Mouse (Mus musculus) gastrocnemius, postnatal 10 days (tissue): ENCODE data around the gene Cd69. TPM values are rescaled to one million over a fixed set of nuclear protein-coding genes. Genes with fewer than 3 reads are reported as not detected.

Source experiments
- DNase-seq: peaks from one replicate; pipeline ENCODE4 v3.0.0; 2021; ENCODE audit warnings: mixed read lengths
- total RNA-seq, 2 experiments: library from RNA; stranded (reverse); gene quantifications; 2 replicates each; pipeline ENCODE4 v1.2.3; 2021

Gene Cd69
- total RNA-seq, 2 experiments from 2014 or later: 0.16 to 0.23 TPM

DNA sequence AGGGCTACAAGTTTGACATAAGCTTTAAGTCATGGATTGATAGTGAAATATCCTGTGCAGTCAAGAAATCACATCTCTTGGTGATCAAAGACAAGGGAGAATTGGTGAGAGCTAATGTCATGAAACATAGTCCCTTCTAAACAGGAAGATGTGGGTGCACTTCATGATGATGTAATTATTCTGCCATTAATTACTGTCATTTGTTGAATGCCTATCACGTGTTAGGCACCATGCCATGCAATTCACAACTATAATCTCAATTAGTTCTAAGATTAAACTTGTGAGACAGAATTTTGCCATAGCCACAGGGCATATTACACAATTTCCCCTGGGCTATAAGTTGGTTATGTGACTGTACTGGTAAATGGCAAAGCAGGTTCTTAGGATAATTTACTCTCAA, 28.2 kb downstream of the Cd69 start:
- no peak for DNase-seq

DNA sequence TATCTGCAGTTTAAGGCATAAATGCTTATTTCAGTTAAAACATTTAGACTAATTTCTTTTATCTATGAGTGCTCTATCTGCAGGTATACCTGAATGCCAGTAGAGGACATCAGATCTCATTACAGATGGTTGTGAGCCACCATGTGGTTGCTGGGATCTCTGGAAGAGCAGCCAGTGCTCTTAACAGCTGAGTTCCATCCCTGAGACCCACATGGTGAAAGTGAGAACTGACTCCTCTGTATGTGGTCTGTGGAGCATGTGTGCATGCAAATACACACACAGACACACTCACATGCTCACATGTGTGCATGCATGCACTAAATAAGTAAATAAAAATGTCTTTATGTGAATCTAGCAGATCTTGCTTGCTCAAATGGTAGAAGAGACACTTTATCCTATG, 29.4 kb downstream of the Cd69 start:
- DNase-seq: no peak

GRCm38 (mm10) chr6:129241907-129242306, 33.3 kb downstream of the Cd69 start:
- no peak for DNase-seq

DNA sequence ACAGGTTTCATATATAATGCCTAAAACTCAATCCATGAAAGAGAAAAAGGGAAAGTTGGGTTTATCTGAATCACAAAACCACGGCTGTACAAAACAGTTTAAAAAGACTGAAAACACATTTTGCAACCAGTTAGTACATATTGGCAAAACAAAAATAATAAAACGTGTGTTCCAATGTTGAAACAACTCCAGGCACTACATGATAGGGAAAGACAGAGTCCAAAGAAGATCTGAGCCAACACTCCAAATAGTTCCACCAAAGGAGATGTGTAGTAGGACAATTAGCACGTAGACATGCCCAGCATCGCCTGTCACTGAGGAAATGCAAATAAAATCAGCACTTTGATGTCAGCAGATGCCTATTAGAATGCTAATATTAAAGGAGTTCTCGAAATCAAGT, 33.8 kb downstream of the Cd69 start:
- no peak for DNase-seq

DNA sequence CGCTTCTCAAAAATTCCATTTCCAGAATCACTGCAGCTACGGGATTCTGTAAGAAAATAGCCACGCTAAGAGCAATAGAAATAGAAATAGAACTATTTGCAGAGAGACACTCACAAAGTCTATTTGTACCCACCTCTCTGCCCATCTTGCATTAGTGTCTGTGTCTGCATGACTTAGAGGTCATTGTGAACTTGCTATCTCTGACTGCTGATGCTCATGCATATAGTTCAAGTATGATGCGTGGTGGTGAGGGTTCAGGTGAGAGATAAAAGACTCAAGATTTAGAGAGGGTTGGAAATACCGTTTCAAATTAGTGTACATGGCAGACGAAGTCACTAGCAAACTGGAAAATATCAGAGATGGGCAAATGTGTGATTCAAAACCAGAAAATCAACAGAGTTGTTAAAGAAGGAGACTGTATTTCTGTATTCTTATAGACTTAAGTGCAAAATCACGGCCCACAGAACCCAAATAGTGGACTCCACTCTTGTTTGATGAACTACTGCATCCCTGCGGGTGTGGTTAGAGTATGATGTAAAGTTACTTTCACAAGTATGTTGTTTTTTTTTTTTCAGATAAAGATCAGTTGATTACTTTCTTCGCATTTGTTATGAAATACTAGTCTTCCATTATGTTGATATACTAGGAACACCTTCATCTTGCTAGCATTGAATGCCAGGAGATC, 35.5 kb downstream of the Cd69 start:
- no peak for DNase-seq

GRCm38 (mm10) chr6:129238275-129239038, 36.8 kb downstream of the Cd69 start:
- DNase-seq: peak; percentile 46

- peak; percentile 70 for DNase-seq
Measured at GRCm38 (mm10) chr6:129237350-129238274, 37.6 kb downstream of the Cd69 start.

DNA sequence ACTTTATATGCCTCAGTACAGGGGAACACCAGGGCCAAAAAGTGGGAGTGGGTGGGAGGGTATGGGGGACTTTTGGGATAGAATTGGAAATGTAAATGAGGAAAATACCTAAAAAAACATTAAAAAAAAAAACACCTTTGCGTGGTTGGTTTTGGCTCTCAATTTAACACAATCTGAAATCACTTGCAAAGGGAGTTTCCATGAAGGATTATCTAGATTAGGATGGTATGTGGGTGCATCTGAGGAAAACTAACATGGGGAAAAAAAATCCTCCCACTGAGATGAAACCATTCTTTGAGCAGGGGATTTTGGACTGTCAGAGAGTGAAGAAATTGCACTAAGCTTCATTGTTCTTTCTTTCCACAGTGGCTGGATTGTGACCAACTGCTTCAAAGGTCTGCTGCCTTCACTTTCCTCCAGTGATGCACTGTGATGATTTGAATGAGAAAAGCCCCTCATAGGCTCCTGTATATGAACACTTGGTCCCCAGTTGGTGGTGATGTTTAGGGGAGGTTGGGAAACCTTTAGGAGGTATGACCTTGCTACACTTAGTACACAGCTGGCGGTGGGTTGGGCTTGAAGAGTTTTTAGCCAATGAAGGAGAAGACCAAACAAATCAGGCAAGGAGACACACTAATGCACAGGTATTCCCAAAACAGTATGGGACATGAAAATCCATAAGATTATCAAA, 38.4 kb downstream of the Cd69 start:
- no peak for DNase-seq

DNA sequence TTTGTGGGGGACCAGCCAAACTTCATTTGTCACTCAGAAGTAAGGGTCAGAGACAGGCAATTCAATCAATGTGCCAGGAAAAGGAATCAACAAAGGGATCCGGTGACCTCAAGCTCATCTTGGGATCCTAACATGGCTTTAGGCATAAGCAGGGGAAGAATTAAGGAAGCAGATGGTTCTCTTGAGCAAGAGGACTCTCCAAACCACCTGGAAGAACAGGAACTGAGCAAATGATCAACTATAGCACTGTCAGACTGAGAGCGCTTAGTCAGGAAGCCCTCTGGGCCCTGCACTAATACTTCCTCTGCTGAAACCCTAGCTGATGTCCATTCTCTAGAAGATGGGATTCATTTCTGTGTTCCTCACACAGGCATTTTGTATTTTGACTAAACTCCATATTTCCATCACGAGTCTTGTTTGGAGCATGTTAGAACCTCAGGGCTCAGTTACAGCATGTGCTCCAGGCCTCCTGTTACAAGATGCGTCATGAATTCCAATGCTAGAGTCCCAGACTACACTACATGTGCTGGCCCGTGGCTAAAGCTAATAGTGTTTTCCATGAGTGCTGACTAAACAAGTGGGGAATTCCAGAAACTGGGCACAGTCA, 39.3 kb downstream of the Cd69 start:
- no peak for DNase-seq

DNA sequence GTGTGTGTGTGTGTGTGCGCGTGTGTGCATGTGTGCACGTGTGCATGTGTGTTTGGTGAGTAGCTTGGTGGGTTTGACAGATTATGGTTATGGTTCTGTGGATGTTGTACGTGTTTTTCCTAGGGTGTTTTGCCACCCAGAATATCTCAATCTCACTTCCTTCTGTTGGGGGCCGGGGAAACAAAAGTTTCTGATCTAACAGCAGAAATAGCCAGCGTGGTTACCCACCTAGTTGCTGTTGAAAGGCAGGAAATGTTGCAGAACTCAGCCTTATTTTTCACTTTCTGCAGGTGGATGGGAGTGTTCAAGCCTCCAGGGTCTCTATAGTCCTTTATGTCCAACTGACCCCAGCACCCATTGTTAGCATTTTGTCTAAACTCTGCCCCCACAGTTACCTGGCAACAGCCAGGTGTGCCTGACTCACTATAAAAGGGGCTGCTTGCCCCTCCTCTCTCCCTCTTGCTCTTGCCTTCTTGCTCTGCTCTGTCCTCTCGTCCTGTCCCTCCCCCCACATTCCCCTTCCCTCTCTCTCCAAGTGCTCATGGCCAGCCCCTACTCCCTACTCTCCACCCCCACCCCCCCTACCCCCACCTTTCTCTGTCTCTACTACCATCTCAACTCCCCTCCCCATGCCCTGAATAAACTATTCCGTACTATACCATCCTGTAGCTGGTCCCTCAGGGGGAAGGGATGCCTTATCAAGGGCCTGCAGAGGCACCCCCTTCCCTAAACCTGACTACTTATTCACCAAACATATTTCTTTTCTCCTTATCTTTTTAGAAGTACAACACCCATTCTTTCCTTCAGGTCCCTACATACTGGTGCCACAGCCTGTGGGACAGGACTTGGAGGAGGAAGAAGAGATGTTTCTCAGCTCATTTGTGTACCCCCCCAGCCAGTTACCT, 40.5 kb downstream of the Cd69 start:
- DNase-seq: no peak

DNA sequence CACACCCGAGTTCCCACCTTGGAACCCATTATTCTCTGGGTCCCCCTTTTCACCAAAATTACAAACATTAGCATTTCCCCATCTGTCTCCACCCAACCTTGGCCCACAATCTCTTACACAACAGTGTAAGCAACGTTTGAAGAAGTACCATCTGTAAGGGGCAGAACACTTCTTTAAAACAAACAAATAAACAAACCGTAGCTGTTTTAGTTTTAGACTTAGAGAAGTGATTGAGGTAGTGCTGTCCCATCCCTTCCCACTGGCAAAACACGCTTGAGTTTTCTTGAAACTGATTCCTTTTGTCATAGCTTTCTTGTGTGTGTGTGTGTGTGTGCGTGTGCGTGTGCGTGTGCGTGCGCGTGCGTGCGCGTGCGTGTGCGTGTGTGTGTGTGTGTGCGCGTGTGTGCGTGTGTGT, 41.3 kb downstream of the Cd69 start:
- DNase-seq: no peak

- no peak for DNase-seq
Measured at GRCm38 (mm10) chr6:129233366-129233954, 41.8 kb downstream of the Cd69 start.

DNA sequence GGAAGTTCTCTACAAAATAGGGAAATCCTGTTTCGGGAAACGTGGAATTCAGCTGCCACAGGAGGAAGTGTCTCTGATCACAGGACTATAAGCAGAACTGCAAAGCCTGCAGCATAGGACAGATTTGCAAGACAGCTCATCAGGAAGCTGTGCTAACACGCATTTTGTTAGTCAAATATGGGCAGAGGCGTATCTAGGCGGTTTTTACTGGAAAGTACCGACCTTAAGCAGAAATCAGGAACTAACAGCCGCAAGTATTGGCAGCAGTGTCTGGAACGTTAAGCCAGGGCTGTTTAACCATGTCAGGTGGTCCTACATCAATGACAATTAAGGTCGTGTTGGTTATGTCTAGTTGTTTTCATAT, 42.4 kb downstream of the Cd69 start:
- DNase-seq: no peak

GRCm38 (mm10) chr6:129232005-129232841, 43.0 kb downstream of the Cd69 start:
- DNase-seq: no peak

GRCm38 (mm10) chr6:129229774-129230578, 45.3 kb downstream of the Cd69 start:
- peak; percentile 53 for DNase-seq

DNA sequence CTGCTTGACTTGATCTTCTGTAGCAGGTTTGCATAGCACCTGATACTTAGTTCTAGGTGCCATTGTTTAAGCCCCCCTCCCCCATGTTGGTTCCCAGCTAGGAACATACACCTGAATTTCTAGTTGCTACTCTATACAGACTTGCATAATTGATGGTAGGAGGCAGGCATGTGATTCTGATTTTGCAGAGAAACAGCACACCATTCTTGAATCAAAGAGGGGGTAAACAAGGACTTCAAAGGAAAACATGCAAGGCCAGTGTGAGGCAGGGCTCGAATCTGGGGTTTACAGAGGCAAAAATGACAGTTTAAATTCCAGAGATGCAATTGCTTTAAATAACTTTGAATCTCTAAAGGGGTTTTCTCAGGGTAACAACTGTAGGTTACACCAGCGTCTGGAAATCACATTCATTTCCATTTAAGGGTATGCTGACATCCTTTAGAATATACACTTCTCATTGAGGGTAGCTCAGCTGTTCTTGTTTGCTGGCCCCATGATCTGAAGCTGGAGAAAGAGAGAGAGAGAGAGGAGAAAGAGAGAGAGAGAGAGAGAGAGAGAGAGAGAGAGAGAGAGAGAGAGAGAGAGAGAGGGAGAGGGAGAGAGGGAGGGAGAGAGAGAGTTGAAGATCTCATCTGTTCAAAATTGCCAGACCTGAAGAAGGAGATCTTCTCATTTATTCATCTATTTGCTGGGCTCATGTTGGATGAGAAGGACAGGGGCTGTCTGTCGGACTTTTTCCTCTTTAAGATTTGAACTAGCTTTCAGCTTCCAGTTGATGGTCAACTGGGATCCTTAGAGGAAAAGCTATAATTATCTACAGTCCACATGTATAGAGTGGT, 46.1 kb downstream of the Cd69 start:
- no peak for DNase-seq

DNA sequence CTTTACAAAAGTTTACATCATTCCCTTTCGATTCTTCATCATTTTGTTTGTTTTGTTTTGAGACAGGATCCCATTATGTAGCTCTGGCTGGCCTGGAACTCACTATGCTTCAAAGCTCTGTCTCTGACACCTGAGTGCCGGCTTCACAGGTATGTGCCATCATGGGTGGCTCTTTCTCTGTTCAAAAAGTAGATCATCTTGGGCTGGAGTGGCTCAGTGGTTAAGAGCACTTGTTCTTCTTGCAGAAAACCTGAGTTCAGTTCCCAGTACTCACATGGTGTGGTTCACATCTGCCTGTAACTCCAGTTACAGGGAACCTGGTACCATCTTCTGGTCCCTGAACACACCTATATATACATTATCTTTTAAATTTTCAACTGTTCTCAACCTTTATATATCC, 50.2 kb downstream of the Cd69 start:
- DNase-seq: no peak

GRCm38 (mm10) chr6:129224090-129224489, 51.1 kb downstream of the Cd69 start:
- DNase-seq: no peak
